Mouse (Mus musculus): ENCODE data around the gene Gm42906. TPM values are rescaled to one million over a fixed set of nuclear protein-coding genes. Genes with fewer than 3 reads are reported as not detected.

The Gm42906 gene
- total and polyA plus RNA-seq, 3 experiments: not detected

GRCm38 (mm10) chr5:151412666-151413463, 15.1 kb downstream of the Gm42906 start:
- H3K9ac ChIP-seq (ENCODE audit: insufficient read depth, low read depth): no peak overlapping the region
- no peaks in the 10 kb centered on the region for H3K79me2 ChIP-seq (replicated peaks; ENCODE audit: control insufficient read depth, extremely low read depth, insufficient read depth, poor library complexity, severe bottlenecking)
- peaks cover 0 to 15% of the 10 kb centered on the region in 2 experiments; a peak in 2 of 4 replicates for H3K4me1 ChIP-seq (ENCODE audit: control insufficient read depth in 1 of 2, insufficient read depth in 2 of 2)
- H3K36me3 ChIP-seq (replicated peaks in 1 of 2; ENCODE audit: control insufficient read depth in 1 of 2, insufficient read depth in 1 of 2, low read length in 1 of 2): no peaks in the 10 kb centered on the region
- no peaks in the 10 kb centered on the region for H3K27me3 ChIP-seq (replicated peaks)
- TF ChIP-seq EP300 (IDR thresholded peaks at IDR 0.05; ENCODE audit: low read length): peak; percentile 70
- no peak for TF ChIP-seq MAZ (IDR thresholded peaks at IDR 0.05; ENCODE audit: low read depth, low read length)
- TF ChIP-seq MYC (IDR thresholded peaks at IDR 0.05; ENCODE audit: low read depth, low read length): no peak
- TF ChIP-seq E2F4 (IDR thresholded peaks at IDR 0.05; ENCODE audit: insufficient replicate concordance, low read depth, low read length): no peak
- no peak for TF ChIP-seq HCFC1 (IDR thresholded peaks at IDR 0.05; ENCODE audit: low read depth, low read length)
- no peak for TF ChIP-seq NELFE (IDR thresholded peaks at IDR 0.05; ENCODE audit: low read depth, low read length)
- peak; percentile 51; the same call in 1 of the 2 replicates for TF ChIP-seq ETS1 (conservative IDR thresholded peaks at IDR 0.05; ENCODE audit: low read depth, low read length)
- TF ChIP-seq IRF4 (IDR thresholded peaks at IDR 0.05; ENCODE audit: low read depth, low read length): peak; percentile 44; the same call in 1 of the 2 replicates
- TF ChIP-seq ELF1 (IDR thresholded peaks at IDR 0.05; ENCODE audit: low read depth, low read length): no peak
- TF ChIP-seq SIN3A (IDR thresholded peaks at IDR 0.05; ENCODE audit: low read length): no peak
- dilution Hi-C loops (cut with MboI; ENCODE audit: extremely low pct_ligation_motif_present, extremely low pct_unique_long_range_greater_than_20kb, low sequenced_read_pairs): no loop called here
- H3K9me3 ChIP-seq (replicated peaks; ENCODE audit: low read length): no peaks in the 10 kb centered on the region
- no peak overlapping the region for H3K4me2 ChIP-seq (ENCODE audit: insufficient read depth, low read depth, poor library complexity, severe bottlenecking)
- no peak overlapping the region for H3K27ac ChIP-seq (ENCODE audit: insufficient read depth, low read depth)
- no peak for DNase-seq (ENCODE audit: extremely low read depth)
- H3K4me3 ChIP-seq (replicated peaks in 1 of 3; ENCODE audit: low read depth in 2 of 3, low read length in 2 of 3, poor library complexity in 1 of 3): no peak overlapping the region
- in situ Hi-C loops (cut with MboI; ENCODE audit: low pct_ligation_motif_present, low pct_unique_long_range_greater_than_20kb, low sequenced_read_pairs): no loop called here

- no peak overlapping the region for H3K27ac ChIP-seq (ENCODE audit: insufficient read depth, low read depth)
- H3K79me2 ChIP-seq (replicated peaks; ENCODE audit: control insufficient read depth, extremely low read depth, insufficient read depth, poor library complexity, severe bottlenecking): no peaks in the 10 kb centered on the region
- dilution Hi-C loops (cut with MboI; ENCODE audit: extremely low pct_ligation_motif_present, extremely low pct_unique_long_range_greater_than_20kb, low sequenced_read_pairs) (no loop called here), in situ Hi-C loops (cut with MboI; ENCODE audit: low pct_ligation_motif_present, low pct_unique_long_range_greater_than_20kb, low sequenced_read_pairs) (no loop called here)
- no peak overlapping the region for H3K4me3 ChIP-seq (replicated peaks in 1 of 3; ENCODE audit: low read depth in 2 of 3, low read length in 2 of 3, poor library complexity in 1 of 3)
- H3K4me2 ChIP-seq (ENCODE audit: insufficient read depth, low read depth, poor library complexity, severe bottlenecking): no peak overlapping the region
- no peak overlapping the region for H3K9ac ChIP-seq (ENCODE audit: insufficient read depth, low read depth)
- no peak for DNase-seq (ENCODE audit: extremely low read depth)
- H3K9me3 ChIP-seq (replicated peaks; ENCODE audit: low read length): no peaks in the 10 kb centered on the region
- H3K36me3 ChIP-seq (replicated peaks in 1 of 2; ENCODE audit: control insufficient read depth in 1 of 2, insufficient read depth in 1 of 2, low read length in 1 of 2): no peaks in the 10 kb centered on the region
- H3K27me3 ChIP-seq (replicated peaks): no peaks in the 10 kb centered on the region
- no peak for TF ChIP-seq ZKSCAN1 (IDR thresholded peaks at IDR 0.05; ENCODE audit: borderline replicate concordance, low read depth, low read length)
- TF ChIP-seq EP300 (IDR thresholded peaks at IDR 0.05; ENCODE audit: low read length): no peak
- no peak for TF ChIP-seq CHD2 (IDR thresholded peaks at IDR 0.05; ENCODE audit: low read length)
- no peak for TF ChIP-seq ELF1 (IDR thresholded peaks at IDR 0.05; ENCODE audit: low read depth, low read length)
- no peak for TF ChIP-seq SIN3A (IDR thresholded peaks at IDR 0.05; ENCODE audit: low read length)
- no peak for TF ChIP-seq HCFC1 (IDR thresholded peaks at IDR 0.05; ENCODE audit: low read depth, low read length)
- peaks cover 0 to 15% of the 10 kb centered on the region in 2 experiments; a peak in 2 of 4 replicates for H3K4me1 ChIP-seq (ENCODE audit: control insufficient read depth in 1 of 2, insufficient read depth in 2 of 2)
These were observed 18.0 kb downstream of the Gm42906 start for GRCm38 (mm10) chr5:151410006-151410405.
